Mouse (Mus musculus): ENCODE measurements around the gene Tecr.
"Not testable (repeated sequence)": the region's sequence is repeated elsewhere in the genome, so short reads cannot be mapped to it uniquely, and the experiment has no call there.

Tecr gene

GRCm38 (mm10) chr8:83578131-83579055 lies 29.4 kb downstream of the Tecr start:
- peak; percentile 2 for DNase-seq

- peak; percentile 1 for DNase-seq
Measured at GRCm38 (mm10) chr8:83577384-83577791, 30.4 kb downstream of the Tecr start.

GRCm38 (mm10) chr8:83576921-83577320 lies 30.9 kb downstream of the Tecr start:
- no peak for DNase-seq

GRCm38 (mm10) chr8:83576516-83576895 lies 31.3 kb downstream of the Tecr start:
- DNase-seq = no peak

GRCm38 (mm10) chr8:83575561-83576515 lies 31.9 kb downstream of the Tecr start:
- no peak for DNase-seq

- no peak for DNase-seq
Measured at GRCm38 (mm10) chr8:83574631-83575315, 33.0 kb downstream of the Tecr start.

GRCm38 (mm10) chr8:83573140-83573875 lies 34.5 kb downstream of the Tecr start:
- DNase-seq = peak; percentile 77

- DNase-seq = no peak
Measured at GRCm38 (mm10) chr8:83572246-83572812, 35.4 kb downstream of the Tecr start.

GRCm38 (mm10) chr8:83571791-83572190 lies 36.0 kb downstream of the Tecr start:
- DNase-seq = no peak

GRCm38 (mm10) chr8:83571001-83571340 lies 36.8 kb downstream of the Tecr start:
- DNase-seq = not testable (repeated sequence)

GRCm38 (mm10) chr8:83570272-83571000 lies 37.3 kb downstream of the Tecr start:
- DNase-seq = no peak

GRCm38 (mm10) chr8:83569165-83569564 lies 38.6 kb downstream of the Tecr start:
- no peak for DNase-seq

GRCm38 (mm10) chr8:83568755-83569154 lies 39.0 kb downstream of the Tecr start:
- no peak for DNase-seq

- DNase-seq = no peak
Measured at GRCm38 (mm10) chr8:83568128-83568527, 39.6 kb downstream of the Tecr start.

GRCm38 (mm10) chr8:83567668-83568067 lies 40.1 kb downstream of the Tecr start:
- DNase-seq = no peak

GRCm38 (mm10) chr8:83566469-83567395 lies 41.0 kb downstream of the Tecr start, which contains the start of gene Ndufb7:
Ndufb7 (plus strand) TSS chr8:83566671.
- DNase-seq = peak; percentile 96

- peak; percentile 54 for DNase-seq
Measured at GRCm38 (mm10) chr8:83565731-83566375, 41.9 kb downstream of the Tecr start.

GRCm38 (mm10) chr8:83563246-83563645 lies 44.5 kb downstream of the Tecr start:
- DNase-seq = no peak

GRCm38 (mm10) chr8:83562669-83563068 lies 45.1 kb downstream of the Tecr start:
- DNase-seq = no peak
